Mouse (Mus musculus) forebrain, embryonic 14.5 days (tissue): ENCODE measurements around the gene Ugt1a6a. TPM values are rescaled to one million over a fixed set of nuclear protein-coding genes. Genes with fewer than 3 reads are reported as not detected.
"Not testable (repeated sequence)": the region's sequence is repeated elsewhere in the genome, so short reads cannot be mapped to it uniquely, and the experiment has no call there.

Experiments
- ATAC-seq: fragments of 200-750 bp; cut with Nextera tagmentation; 2 replicates; pipeline ENCODE4 v1.8.0; 2017; ENCODE audit warnings: mild to moderate bottlenecking, moderate library complexity
- DNase-seq: peaks from one replicate; pipeline ENCODE4 v3.0.0-alpha.2; 2015; ENCODE audit warnings: low spot score
- H3K27ac ChIP-seq: fragments of 300-500 bp; sonication (generic); 2 replicates; pipeline ENCODE4 v1.5.1; 2014; ENCODE audit warnings: low read depth, mild to moderate bottlenecking, control low read depth, low read length, moderate library complexity
- H3K27me3 ChIP-seq: fragments of 300-500 bp; sonication (generic); replicated peaks from 2 replicates; pipeline ENCODE4 v1.6.1; 2014; ENCODE audit warnings: low read length, control low read depth, mixed read lengths; ENCODE audit not compliant: control insufficient read depth, insufficient read depth
- H3K36me3 ChIP-seq: fragments of 300-500 bp; sonication (generic); 2 replicates; pipeline ENCODE4 v1.6.1; 2014; ENCODE audit warnings: low read length, control low read depth; ENCODE audit not compliant: control insufficient read depth, insufficient read depth
- H3K4me1 ChIP-seq: fragments of 300-500 bp; sonication (generic); 2 replicates; pipeline ENCODE4 v1.6.1; 2014; ENCODE audit warnings: antibody characterized with exemption, low read length, control low read depth; ENCODE audit not compliant: control insufficient read depth, insufficient read depth
- H3K4me2 ChIP-seq: fragments of 300-500 bp; sonication (generic); 2 replicates; pipeline ENCODE4 v1.6.1; 2014; ENCODE audit warnings: mild to moderate bottlenecking, control low read depth, low read length
- H3K4me3 ChIP-seq: fragments of 300-500 bp; sonication (generic); 2 replicates; pipeline ENCODE4 v1.5.1; 2014; ENCODE audit warnings: low read depth, low read length, control low read depth
- H3K9ac ChIP-seq: fragments of 300-500 bp; sonication (generic); 2 replicates; pipeline ENCODE4 v1.6.1; 2014; ENCODE audit warnings: mild to moderate bottlenecking, low read length, control low read depth, moderate library complexity
- H3K9me3 ChIP-seq: fragments of 300-500 bp; sonication (generic); replicated peaks from 2 replicates; pipeline ENCODE4 v1.6.1; 2016; ENCODE audit warnings: low read length, control low read depth, mixed read lengths; ENCODE audit not compliant: control insufficient read depth
- WGBS: fragments of 180-500 bp; shearing (Covaris S2); extraction: QIAGEN DNeasy Blood & Tissue Kit; methylation state at CpG from one replicate; pipeline ENCODE4 v1.1.7; 2014; 5-methylcytosine and 5-hydroxymethylcytosine counted together
- polyA plus RNA-seq: library from polyadenylated mRNA; unstranded; fragments of >200 nt; fragmentation: Nextera tagmentation; extraction: Ambion mirVana; gene quantifications from 2 replicates; pipeline ENCODE4 v1.2.1, GENCODE M21; 2014

Gene Ugt1a6a
- polyA plus RNA-seq, 1 experiment from 2014 or later, result 2.3 TPM

GRCm38 (mm10) chr1:88103697-88104468, 30.7 kb upstream of the Ugt1a6a start:
- 84% methylated on average over 4 of the region's 5 CpGs for WGBS
- not testable (repeated sequence) for H3K4me2 ChIP-seq, H3K4me1 ChIP-seq, H3K27me3 ChIP-seq, ATAC-seq, H3K36me3 ChIP-seq, DNase-seq, H3K9me3 ChIP-seq, H3K9ac ChIP-seq, H3K27ac ChIP-seq, H3K4me3 ChIP-seq

GRCm38 (mm10) chr1:88104667-88105430, 29.8 kb upstream of the Ugt1a6a start:
- H3K4me1 ChIP-seq, result no peaks in the 10 kb centered on the region
- WGBS, result 92% methylated on average over 1 of the region's 1 CpGs
- H3K4me2 ChIP-seq, result no peak overlapping the region
- no peak overlapping the region for H3K27ac ChIP-seq
- H3K4me3 ChIP-seq, result no peak overlapping the region
- no peaks in the 10 kb centered on the region for H3K36me3 ChIP-seq
- ATAC-seq, result no peak
- no peak overlapping the region for H3K9ac ChIP-seq
- H3K9me3 ChIP-seq, result no peaks in the 10 kb centered on the region
- H3K27me3 ChIP-seq, result no peaks in the 10 kb centered on the region
- no peak for DNase-seq

GRCm38 (mm10) chr1:88105656-88106055, 29.0 kb upstream of the Ugt1a6a start:
- Histone ChIP-seq H3K27ac (no peak overlapping the region), H3K4me3 (no peak overlapping the region), H3K9ac (no peak overlapping the region), H3K27me3 (no peaks in the 10 kb centered on the region), H3K36me3 (no peaks in the 10 kb centered on the region), H3K4me2 (no peak overlapping the region), H3K4me1 (no peaks in the 10 kb centered on the region), H3K9me3 (no peaks in the 10 kb centered on the region)
- ATAC-seq (no peak), DNase-seq (no peak)
- 80% methylated on average over 2 of the region's 2 CpGs for WGBS

GRCm38 (mm10) chr1:88109027-88109557, 25.5 kb upstream of the Ugt1a6a start:
- H3K4me3 ChIP-seq, H3K9ac ChIP-seq, H3K4me1 ChIP-seq, H3K27me3 ChIP-seq, H3K4me2 ChIP-seq, H3K36me3 ChIP-seq, H3K27ac ChIP-seq, ATAC-seq, H3K9me3 ChIP-seq, DNase-seq: not testable (repeated sequence)
- 85% methylated on average over 2 of the region's 2 CpGs for WGBS

GRCm38 (mm10) chr1:88109604-88110003, 25.0 kb upstream of the Ugt1a6a start:
- not testable (repeated sequence) for ATAC-seq, DNase-seq, H3K4me3 ChIP-seq, H3K9me3 ChIP-seq, H3K4me1 ChIP-seq, H3K27me3 ChIP-seq, H3K36me3 ChIP-seq, H3K4me2 ChIP-seq, H3K9ac ChIP-seq, H3K27ac ChIP-seq
- 88% methylated on average over 2 of the region's 2 CpGs for WGBS

- ATAC-seq, result not testable (repeated sequence)
- 95% methylated on average over 6 of the region's 6 CpGs for WGBS
Observed at GRCm38 (mm10) chr1:88112769-88113168, 21.8 kb upstream of the Ugt1a6a start.

GRCm38 (mm10) chr1:88120550-88120949, 14.1 kb upstream of the Ugt1a6a start:
- H3K4me3 ChIP-seq, H3K4me2 ChIP-seq, H3K4me1 ChIP-seq, H3K27ac ChIP-seq, ATAC-seq, DNase-seq, H3K9ac ChIP-seq, H3K9me3 ChIP-seq, H3K27me3 ChIP-seq, H3K36me3 ChIP-seq: not testable (repeated sequence)
- 13% methylated on average over 4 of the region's 4 CpGs for WGBS

More at GRCm38 (mm10) chr1:88112769-88113168, 21.8 kb upstream of the Ugt1a6a start:
- not testable (repeated sequence) for H3K4me2 ChIP-seq, H3K27ac ChIP-seq, H3K4me3 ChIP-seq, H3K27me3 ChIP-seq, H3K9ac ChIP-seq, H3K4me1 ChIP-seq, H3K9me3 ChIP-seq, DNase-seq, H3K36me3 ChIP-seq

GRCm38 (mm10) chr1:88121521-88121920, 13.1 kb upstream of the Ugt1a6a start:
- not testable (repeated sequence) for H3K9ac ChIP-seq, H3K27me3 ChIP-seq, H3K36me3 ChIP-seq, H3K4me3 ChIP-seq, ATAC-seq, DNase-seq, H3K4me2 ChIP-seq, H3K9me3 ChIP-seq, H3K27ac ChIP-seq, H3K4me1 ChIP-seq
- no CpG with 5 or more reads among the region's 1 CpGs for whole genome bisulfite sequencing
